Mouse (Mus musculus) thymus, postnatal 0 days (tissue): ENCODE results near the gene Gm29554. TPM values are rescaled to one million over a fixed set of nuclear protein-coding genes. Genes with fewer than 3 reads are reported as not detected.
"Not testable (repeated sequence)": the region's sequence is repeated elsewhere in the genome, so short reads cannot be mapped to it uniquely, and the experiment has no call there.

Experiments
- DNase-seq: peaks from one replicate; pipeline ENCODE4 v3.0.0-alpha.2; 2015; ENCODE audit warnings: low spot score
- polyA plus RNA-seq: library from polyadenylated mRNA; unstranded; fragments of >200 nt; fragmentation: Nextera tagmentation; extraction: Ambion mirVana; gene quantifications from 2 replicates; pipeline ENCODE4 v1.2.1, GENCODE M21; 2015

Gene Gm29554
- polyA plus RNA-seq: not detected in 2 replicates

GRCm38 (mm10) chrY:12273632-12274031 is at the start of gene Gm29554:
Gene Gm29554 (plus strand): TSS chrY:12273932.
- not testable (repeated sequence) for DNase-seq

Other genes with a start within 250 kb of the Gm29554 start
- not detected in 2 replicates for gene Gm20812, start 108.0 kb downstream of the Gm29554 start, polyA plus RNA-seq